Mouse (Mus musculus) ES-Bruce4 (cell line): Measurements from ENCODE around the gene Gnaz.

ENCODE experiments used
- CTCF ChIP-seq: IDR thresholded peaks from one replicate; pipeline ENCODE4 v1.8.1; 2011; ENCODE audit warnings: low read depth, low read length
- EP300 ChIP-seq: IDR thresholded peaks from 2 replicates; pipeline ENCODE4 v1.6.1; 2011; ENCODE audit warnings: low read depth, low read length; ENCODE audit not compliant: insufficient read depth

GRCm38 (mm10) chr10:74975626-74976025 is 8.6 kb downstream of the Gnaz start:
- no peak for TF ChIP-seq EP300
- TF ChIP-seq CTCF = no peak
